Mouse (Mus musculus): ENCODE data around the gene Fam192a.

Gene Fam192a

DNA sequence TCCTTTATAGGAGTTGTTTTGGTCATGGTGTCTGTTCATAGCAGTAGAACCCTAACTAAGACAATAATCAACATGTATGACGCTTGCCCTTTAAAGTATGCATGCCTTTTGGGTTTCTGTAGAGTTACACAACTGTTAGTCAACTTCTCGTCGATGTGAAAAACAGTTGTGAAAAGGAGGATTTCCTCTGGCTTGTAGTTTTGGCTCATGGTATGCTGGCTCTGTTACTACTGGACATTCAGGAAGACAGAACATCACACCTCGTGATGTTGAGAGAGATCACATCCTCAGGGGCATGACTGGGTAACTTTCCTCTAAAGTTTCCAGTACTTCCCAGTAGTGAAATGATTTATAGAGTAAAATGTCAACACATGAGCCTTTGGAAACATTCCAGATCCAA, 71.2 kb downstream of the Fam192a start:
- DNase-seq = no peak

- DNase-seq = no peak
These were observed 71.9 kb downstream of the Fam192a start for GRCm38 (mm10) chr8:94529875-94530274.

GRCm38 (mm10) chr8:94528245-94528644, 73.6 kb downstream of the Fam192a start:
- peak; percentile 54 for DNase-seq

GRCm38 (mm10) chr8:94527178-94527577, 74.6 kb downstream of the Fam192a start:
- no peak for DNase-seq

- no peak for DNase-seq
These were observed 77.2 kb downstream of the Fam192a start for GRCm38 (mm10) chr8:94524554-94524953.
